Comparison of ENCODE assay signal across 8 mouse cellular contexts in the genomic region with DNA sequence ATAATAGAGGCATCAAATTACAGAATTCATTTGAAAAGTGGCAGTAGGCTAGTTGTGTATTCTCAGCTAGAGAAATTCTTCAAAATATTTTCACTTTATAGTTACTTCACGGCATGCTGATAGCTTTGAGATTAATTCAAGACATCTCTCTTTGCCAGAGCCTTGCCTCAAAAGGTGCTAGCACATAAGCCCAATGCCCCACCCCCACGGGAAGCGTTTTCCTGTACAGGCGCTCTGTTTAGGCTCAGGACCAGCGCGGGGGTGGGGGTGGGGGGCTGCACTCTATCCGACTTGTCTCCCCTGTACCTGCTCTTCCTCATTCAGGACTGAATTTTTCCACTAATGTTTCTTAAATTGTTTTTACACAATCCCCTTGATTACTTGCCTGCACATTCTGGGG. TPM values are rescaled to one million over a fixed set of nuclear protein-coding genes. Genes with fewer than 3 reads are reported as not detected.
DNase-seq lines count a peak whose midpoint lies in the region; ATAC-seq and TF ChIP-seq lines count a peak whose summit lies in the region.

No protein-coding gene starts in this region.

- no peak for ATAC-seq in lung, postnatal 0 days
- no peak for ATAC-seq in erythroid progenitor cell, adult 5-6 weeks (replicated peaks; ENCODE audit: low FRiP score, poor library complexity, severe bottlenecking)

- no peaks in the 10 kb centered on the region for H3K9me3 ChIP-seq in lung, postnatal 0 days (ENCODE audit: low read length)
- no peaks in the 10 kb centered on the region for H3K9me3 ChIP-seq in midbrain, embryonic 10.5 days (replicated peaks)

- peak; percentile 61 to 64 for DNase-seq in cerebellum, adult 18-20 months
- DNase-seq in cerebellum, postnatal 4 days (ENCODE audit: low spot score in 2 of 2) = no peak
- no peak for DNase-seq in lung, postnatal 0 days (ENCODE audit: low spot score)
- DNase-seq in lung, postnatal 4 days = no peak
- peak; percentile 17 for DNase-seq in midbrain, embryonic 10.5 days (ENCODE audit: low spot score)
- no peak for DNase-seq in right cerebral cortex, adult 2 months (ENCODE audit: low spot score in 2 of 2)
- no peak for DNase-seq in urinary bladder, postnatal 14 days (ENCODE audit: low spot score)

- WGBS in lung, postnatal 0 days = 3% methylated on average over 7 of the region's 7 CpGs
- WGBS in midbrain, embryonic 10.5 days = 1% methylated on average over 7 of the region's 7 CpGs

- no peak overlapping the region for H3K9ac ChIP-seq in lung, postnatal 0 days (replicated peaks; ENCODE audit: low read depth)

- H3K27me3 ChIP-seq in lung, postnatal 0 days (replicated peaks; ENCODE audit: insufficient read depth, low read length) = peaks cover 16% of the 10 kb centered on the region; the same call in 1 of the 2 replicates
- peaks cover 68% of the 10 kb centered on the region for H3K27me3 ChIP-seq in midbrain, embryonic 10.5 days (ENCODE audit: low read depth, poor library complexity, severe bottlenecking)

- no peak overlapping the region for H3K27ac ChIP-seq in lung, postnatal 0 days (ENCODE audit: low read length)
- no peak overlapping the region for H3K27ac ChIP-seq in midbrain, embryonic 10.5 days (replicated peaks)

- no peak for TF ChIP-seq EP300 in lung, postnatal 0 days (IDR thresholded peaks at IDR 0.05)

- H3K4me1 ChIP-seq in lung, postnatal 0 days (ENCODE audit: insufficient read depth, low read depth, low read length) = peaks cover 8% of the 10 kb centered on the region; the same call in 1 of the 2 replicates
- peaks cover 27% of the 10 kb centered on the region for H3K4me1 ChIP-seq in midbrain, embryonic 10.5 days

- peak overlapping the region; percentile 71 for H3K4me2 ChIP-seq in lung, postnatal 0 days (replicated peaks; ENCODE audit: low read depth, low read length)

- TF ChIP-seq CTCF in lung, postnatal 0 days (IDR thresholded peaks at IDR 0.05) = no peak

- no peaks in the 10 kb centered on the region for H3K36me3 ChIP-seq in lung, postnatal 0 days (ENCODE audit: insufficient read depth, low read length)
- H3K36me3 ChIP-seq in midbrain, embryonic 10.5 days = no peaks in the 10 kb centered on the region

- no peak overlapping the region for H3K4me3 ChIP-seq in lung, postnatal 0 days (ENCODE audit: low read depth, low read length)
- H3K4me3 ChIP-seq in midbrain, embryonic 10.5 days = peak overlapping the region; percentile 77

RNA-seq across cellular contexts. Expression of a gene that starts 1.3 kb away (rescaled TPM):
- polyA plus RNA-seq in lung, postnatal 0 days (2015; fragmentation: Nextera tagmentation; extraction: Ambion mirVana) = 10.9 and 14.0 TPM in 2 replicates
- polyA plus RNA-seq in midbrain, embryonic 10.5 days (2016; fragmentation: Nextera tagmentation; extraction: Ambion mirVana) = 1.6 and 1.7 TPM in 2 replicates
- not detected in 2 replicates for total RNA-seq in erythroid progenitor cell, adult 5-6 weeks (2015; ENCODE audit: low replicate concordance)
- not detected in 2 replicates for total RNA-seq in erythroid progenitor cell, adult 5-6 weeks (2017; ENCODE audit: low replicate concordance)

Comparison
In these comparisons a context has a peak if more than half of its experiments do, and no peak if none do; other contexts are left out.
1. DNase-seq: peak in cerebellum, adult 18-20 months (2 of 2) and midbrain, embryonic 10.5 days (single experiment); none in cerebellum, postnatal 4 days (0 of 2), lung, postnatal 0 days (single experiment), lung, postnatal 4 days (0 of 2), right cerebral cortex, adult 2 months (0 of 2) and urinary bladder, postnatal 14 days (single experiment).